Mouse (Mus musculus) forebrain, postnatal 0 days (tissue): ENCODE results near the gene Wnt11. TPM values are rescaled to one million over a fixed set of nuclear protein-coding genes. Genes with fewer than 3 reads are reported as not detected.

Source experiments
- ATAC-seq: fragments of 200-750 bp; cut with Nextera tagmentation; 2 replicates; pipeline ENCODE4 v1.8.0; 2017; ENCODE audit warnings: mild to moderate bottlenecking, moderate library complexity
- DNase-seq: peaks from one replicate; pipeline ENCODE4 v3.0.0-alpha.2; 2015
- H3K27ac ChIP-seq: fragments of 300-500 bp; sonication (generic); 2 replicates; pipeline ENCODE4 v1.5.1; 2014; ENCODE audit warnings: low read depth, mild to moderate bottlenecking, antibody characterized with exemption, low read length, moderate library complexity, mixed read lengths
- H3K27me3 ChIP-seq: fragments of 300-500 bp; sonication (generic); 2 replicates; pipeline ENCODE4 v1.6.1; 2014; ENCODE audit warnings: mild to moderate bottlenecking, low read length, mixed read lengths; ENCODE audit not compliant: insufficient read depth
- H3K36me3 ChIP-seq: fragments of 300-500 bp; sonication (generic); 2 replicates; pipeline ENCODE4 v1.6.1; 2014; ENCODE audit warnings: mild to moderate bottlenecking, moderate library complexity; ENCODE audit not compliant: insufficient read depth
- H3K4me1 ChIP-seq: fragments of 300-500 bp; sonication (generic); 2 replicates; pipeline ENCODE4 v1.6.1; 2014; ENCODE audit warnings: antibody characterized with exemption; ENCODE audit not compliant: insufficient read depth
- H3K4me2 ChIP-seq: fragments of 300-500 bp; sonication (generic); 2 replicates; pipeline ENCODE4 v1.6.1; 2014; ENCODE audit warnings: low read depth, mild to moderate bottlenecking, moderate library complexity
- H3K4me3 ChIP-seq: fragments of 300-500 bp; sonication (generic); 2 replicates; pipeline ENCODE4 v1.5.1; 2014; ENCODE audit warnings: low read depth, low read length, mixed read lengths
- H3K9ac ChIP-seq: fragments of 300-500 bp; sonication (generic); 2 replicates; pipeline ENCODE4 v1.6.1; 2014; ENCODE audit warnings: mild to moderate bottlenecking
- H3K9me3 ChIP-seq: fragments of 300-500 bp; sonication (generic); 2 replicates; pipeline ENCODE4 v1.6.1; 2016; ENCODE audit warnings: low read length
- CTCF ChIP-seq: sonication (generic); IDR thresholded peaks from 2 replicates; pipeline ENCODE4 v1.5.1; 2016; ENCODE audit warnings: antibody characterized with exemption, control low read depth, low read depth
- WGBS: fragments of 180-500 bp; shearing (Covaris S2); extraction: QIAGEN DNeasy Blood & Tissue Kit; methylation state at CpG from one replicate; pipeline ENCODE4 v1.1.7; 2014; 5-methylcytosine and 5-hydroxymethylcytosine counted together
- polyA plus RNA-seq: library from polyadenylated mRNA; unstranded; fragments of >200 nt; fragmentation: Nextera tagmentation; extraction: Ambion mirVana; gene quantifications from 2 replicates; pipeline ENCODE4 v1.2.1, GENCODE M21; 2015
- total RNA-seq: library from RNA; depleted of rRNA; stranded (reverse); fragments of >200 nt; gene quantifications from 2 replicates; pipeline ENCODE4 v1.2.3, GENCODE M21; 2014

Gene Wnt11
- total and polyA plus RNA-seq, 2 experiments from 2014 or later = 1.1 to 3.3 TPM

GRCm38 (mm10) chr7:98840771-98841170 is 5.9 kb downstream of the Wnt11 start:
- Histone ChIP-seq H3K4me3 (no peak overlapping the region), H3K9ac (no peak overlapping the region), H3K36me3 (no peaks in the 10 kb centered on the region), H3K9me3 (no peaks in the 10 kb centered on the region), H3K4me2 (no peak overlapping the region), H3K27ac (no peak overlapping the region), H3K27me3 (peaks cover 45% of the 10 kb centered on the region), H3K4me1 (peaks cover 13% of the 10 kb centered on the region)
- ATAC-seq (no peak), DNase-seq (no peak)
- TF ChIP-seq CTCF = no peak
- 54% methylated on average over 3 of the region's 3 CpGs for WGBS

- H3K4me3 ChIP-seq = no peak overlapping the region
- no peaks in the 10 kb centered on the region for H3K36me3 ChIP-seq
- no peaks in the 10 kb centered on the region for H3K9me3 ChIP-seq
- H3K9ac ChIP-seq = no peak overlapping the region
- no peak for TF ChIP-seq CTCF
- DNase-seq (no peak), ATAC-seq (no peak)
- WGBS = 41% methylated on average over 3 of the region's 3 CpGs
- no peak overlapping the region for H3K4me2 ChIP-seq
- H3K4me1 ChIP-seq = peaks cover 6% of the 10 kb centered on the region
- H3K27me3 ChIP-seq = peaks cover 36% of the 10 kb centered on the region
- no peak overlapping the region for H3K27ac ChIP-seq
Observed at GRCm38 (mm10) chr7:98841802-98842201, 6.9 kb downstream of the Wnt11 start.

GRCm38 (mm10) chr7:98842997-98843396 is 8.1 kb downstream of the Wnt11 start:
- 83% methylated on average over 3 of the region's 3 CpGs for WGBS
- DNase-seq = no peak
- Histone ChIP-seq H3K4me3 (no peak overlapping the region), H3K36me3 (no peaks in the 10 kb centered on the region), H3K27me3 (peaks cover 26% of the 10 kb centered on the region), H3K9ac (no peak overlapping the region), H3K9me3 (no peaks in the 10 kb centered on the region), H3K27ac (no peak overlapping the region), H3K4me2 (no peak overlapping the region), H3K4me1 (no peaks in the 10 kb centered on the region; the same call in 1 of the 2 replicates)
- no peak for TF ChIP-seq CTCF
- no peak for ATAC-seq

GRCm38 (mm10) chr7:98843649-98844048 is 8.7 kb downstream of the Wnt11 start:
- no peak overlapping the region for H3K9ac ChIP-seq
- no peaks in the 10 kb centered on the region for H3K36me3 ChIP-seq
- H3K4me1 ChIP-seq = no peaks in the 10 kb centered on the region; the same call in 1 of the 2 replicates
- H3K4me3 ChIP-seq = no peak overlapping the region
- no peak for TF ChIP-seq CTCF
- DNase-seq (no peak), ATAC-seq (no peak)
- peaks cover 26% of the 10 kb centered on the region for H3K27me3 ChIP-seq
- no peak overlapping the region for H3K27ac ChIP-seq
- no peaks in the 10 kb centered on the region for H3K9me3 ChIP-seq
- WGBS = 25% methylated on average over 7 of the region's 7 CpGs
- no peak overlapping the region for H3K4me2 ChIP-seq

- H3K27ac ChIP-seq = no peak overlapping the region
- no peak overlapping the region for H3K4me3 ChIP-seq
- H3K9me3 ChIP-seq = no peaks in the 10 kb centered on the region
- no peaks in the 10 kb centered on the region for H3K4me1 ChIP-seq
- H3K36me3 ChIP-seq = no peaks in the 10 kb centered on the region
- H3K9ac ChIP-seq = no peak overlapping the region
- no peak for DNase-seq
- no peak overlapping the region for H3K4me2 ChIP-seq
- TF ChIP-seq CTCF = no peak
- no peaks in the 10 kb centered on the region for H3K27me3 ChIP-seq
- no peak for ATAC-seq
- 89% methylated on average over 8 of the region's 8 CpGs for WGBS
Observed at GRCm38 (mm10) chr7:98848899-98849640, 14.2 kb downstream of the Wnt11 start.

GRCm38 (mm10) chr7:98850388-98850787 is 15.5 kb downstream of the Wnt11 start:
- Histone ChIP-seq H3K4me3 (no peak overlapping the region), H3K9ac (no peak overlapping the region), H3K9me3 (no peaks in the 10 kb centered on the region), H3K27ac (no peak overlapping the region), H3K4me2 (no peak overlapping the region), H3K27me3 (no peaks in the 10 kb centered on the region), H3K36me3 (no peaks in the 10 kb centered on the region), H3K4me1 (no peaks in the 10 kb centered on the region)
- WGBS = 84% methylated on average over 5 of the region's 5 CpGs
- DNase-seq = no peak
- TF ChIP-seq CTCF = no peak
- ATAC-seq = no peak

- no peak for TF ChIP-seq CTCF
Observed at GRCm38 (mm10) chr7:98851220-98851619, 16.3 kb downstream of the Wnt11 start.

More at GRCm38 (mm10) chr7:98851220-98851619, 16.3 kb downstream of the Wnt11 start:
- H3K27ac ChIP-seq = no peak overlapping the region
- no peaks in the 10 kb centered on the region for H3K9me3 ChIP-seq
- no peak overlapping the region for H3K9ac ChIP-seq
- WGBS = 29% methylated on average over 9 of the region's 9 CpGs
- H3K4me3 ChIP-seq = no peak overlapping the region
- no peaks in the 10 kb centered on the region for H3K36me3 ChIP-seq
- ATAC-seq (no peak), DNase-seq (no peak)
- H3K27me3 ChIP-seq = no peaks in the 10 kb centered on the region
- no peak overlapping the region for H3K4me2 ChIP-seq
- no peaks in the 10 kb centered on the region for H3K4me1 ChIP-seq
